Mouse (Mus musculus) cerebral cortex, adult 2 months (tissue): ENCODE measurements around the gene Fam193a.

Source experiments
- WGBS: fragments of 180-500 bp; shearing (Covaris S2); methylation state at CpG from one replicate; pipeline ENCODE4 v1.1.7; 2018; 5-methylcytosine and 5-hydroxymethylcytosine counted together

Fam193a gene

DNA sequence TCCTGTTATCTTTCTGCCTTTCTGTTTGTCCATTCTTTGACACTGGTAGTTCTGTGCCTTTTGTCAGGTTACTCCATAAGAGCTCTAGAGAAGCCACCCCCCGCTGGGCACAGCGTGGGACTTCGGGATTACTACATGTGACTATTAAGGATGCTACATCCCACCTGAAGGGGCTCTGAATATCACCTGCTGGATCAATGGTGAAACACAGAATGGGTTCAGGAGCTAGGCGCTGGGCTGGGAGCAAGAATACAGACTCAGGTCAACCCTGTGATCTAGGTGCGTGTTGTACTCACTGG lies 156.7 kb downstream of the Fam193a start:
- WGBS: 67% methylated on average over 5 of the region's 5 CpGs

DNA sequence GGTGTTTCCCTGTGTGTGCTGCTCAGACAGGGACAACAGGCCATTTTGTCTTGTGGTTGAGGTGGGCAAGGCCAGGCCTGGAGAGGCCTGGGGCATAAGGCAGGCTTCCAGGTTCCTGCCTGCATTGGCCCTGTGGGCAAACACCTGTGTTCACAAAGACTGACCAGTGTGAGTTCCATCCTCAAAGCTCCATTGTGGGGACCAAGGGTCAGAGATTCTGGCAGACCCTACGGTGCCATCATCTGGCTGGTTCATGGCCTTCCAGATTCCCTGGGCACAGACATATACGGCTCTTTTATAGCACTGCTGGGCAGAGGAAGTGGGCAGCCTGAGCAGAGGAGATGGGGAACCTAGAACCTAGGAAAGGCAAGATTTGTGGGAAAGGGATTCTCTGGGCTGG lies 157.6 kb downstream of the Fam193a start:
- WGBS: 70% methylated on average over 2 of the region's 2 CpGs

DNA sequence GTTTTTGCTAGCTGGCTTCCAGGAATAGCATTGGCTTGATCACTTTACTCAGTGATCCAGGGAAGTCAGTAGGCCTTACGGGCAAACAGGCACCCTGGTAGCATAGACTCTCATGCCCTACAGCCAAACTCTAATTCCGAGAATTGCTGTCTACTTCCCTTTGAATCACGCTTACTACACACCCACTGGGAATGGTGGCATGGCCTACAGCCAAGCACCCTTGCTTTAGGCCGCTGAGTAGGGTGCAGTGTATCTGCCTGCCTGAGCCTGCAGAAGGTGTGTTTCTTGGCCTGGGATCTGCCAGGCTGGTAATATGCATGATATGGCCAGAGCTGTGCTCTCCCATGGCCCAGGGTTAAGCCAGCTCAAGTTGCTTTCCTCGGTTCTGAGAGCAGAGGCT lies 159.0 kb downstream of the Fam193a start:
- 61% methylated on average over 5 of the region's 5 CpGs for WGBS

DNA sequence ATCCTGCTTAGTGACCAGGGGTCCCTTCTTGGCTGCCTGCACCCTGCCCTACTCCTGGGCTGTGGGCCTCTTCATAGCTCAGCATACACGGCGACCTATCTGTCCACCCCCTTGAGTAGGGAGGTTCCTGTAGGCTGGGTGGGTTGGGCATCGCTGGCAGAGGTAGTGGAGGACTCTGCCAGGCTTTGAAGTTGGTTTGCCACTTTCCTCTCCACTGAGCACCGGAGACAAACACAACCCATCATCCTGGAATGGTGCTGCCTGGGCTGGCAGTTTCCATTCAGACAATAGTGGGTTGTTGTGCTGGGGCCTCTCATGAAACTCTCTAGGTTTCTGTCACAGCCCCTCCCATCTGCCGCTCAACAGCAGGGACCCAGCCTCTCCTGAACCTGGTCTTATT lies 160.4 kb downstream of the Fam193a start:
- WGBS: 65% methylated on average over 5 of the region's 5 CpGs

DNA sequence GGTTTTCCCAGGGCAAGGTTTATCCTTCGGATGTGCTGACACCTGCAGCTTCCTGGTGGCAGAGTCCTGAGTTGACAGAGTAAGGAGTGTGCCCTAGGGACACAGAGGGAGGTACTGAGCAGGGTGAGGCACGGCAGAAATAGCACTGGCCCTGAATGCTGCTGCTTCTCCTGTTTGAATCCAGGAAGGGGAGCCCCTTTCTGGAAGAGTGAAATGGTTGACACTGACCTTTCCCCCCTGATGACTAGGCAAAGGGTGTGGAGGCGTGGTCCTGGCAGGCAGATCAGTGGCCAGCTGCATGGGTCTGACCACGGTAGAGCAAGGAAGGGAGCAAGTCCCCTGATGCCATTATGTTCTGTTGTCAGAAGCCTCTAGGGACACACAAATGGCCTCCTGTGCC lies 161.0 kb downstream of the Fam193a start:
- 69% methylated on average over 4 of the region's 4 CpGs for WGBS

DNA sequence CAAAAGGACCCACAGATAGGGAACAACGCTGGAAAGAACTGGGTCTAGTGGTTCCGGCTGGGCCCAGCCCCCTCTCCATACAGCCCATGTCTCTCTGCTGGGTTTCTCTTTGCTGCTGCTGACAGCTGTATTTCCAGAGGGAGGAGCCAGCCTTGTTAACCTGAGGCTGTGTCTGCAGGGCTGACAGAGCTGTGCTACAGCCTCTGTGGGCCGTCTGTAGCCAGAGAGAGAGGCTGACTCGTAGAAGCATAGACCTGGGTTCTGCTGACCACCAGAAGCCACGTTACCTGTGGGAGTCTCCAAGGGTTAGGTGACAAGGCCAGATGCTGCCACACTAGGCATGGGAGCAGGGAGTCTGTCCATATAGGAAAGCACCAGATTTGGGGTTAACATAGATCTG lies 163.3 kb downstream of the Fam193a start:
- 90% methylated on average over 5 of the region's 5 CpGs for WGBS

DNA sequence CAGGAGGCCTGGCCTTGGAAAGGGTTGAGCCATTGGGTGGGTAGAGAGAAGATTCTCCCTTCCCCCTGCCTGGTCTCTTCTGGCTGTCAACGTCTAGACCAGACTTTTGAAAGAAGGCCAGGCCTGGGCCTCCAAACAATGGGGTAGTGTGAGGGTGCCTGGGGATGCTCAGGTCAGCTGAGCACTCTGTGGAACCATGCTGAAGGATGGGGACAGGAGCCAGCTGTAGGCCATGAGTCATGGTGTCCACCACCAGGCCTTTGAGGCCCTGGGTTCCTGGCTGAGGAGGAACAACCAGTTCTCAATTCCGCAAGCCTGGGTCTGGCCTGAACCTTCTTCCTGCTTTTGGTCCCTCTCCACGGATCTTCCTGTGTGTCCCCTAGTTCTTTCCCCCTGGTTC lies 164.1 kb downstream of the Fam193a start:
- 75% methylated on average over 3 of the region's 3 CpGs for WGBS

DNA sequence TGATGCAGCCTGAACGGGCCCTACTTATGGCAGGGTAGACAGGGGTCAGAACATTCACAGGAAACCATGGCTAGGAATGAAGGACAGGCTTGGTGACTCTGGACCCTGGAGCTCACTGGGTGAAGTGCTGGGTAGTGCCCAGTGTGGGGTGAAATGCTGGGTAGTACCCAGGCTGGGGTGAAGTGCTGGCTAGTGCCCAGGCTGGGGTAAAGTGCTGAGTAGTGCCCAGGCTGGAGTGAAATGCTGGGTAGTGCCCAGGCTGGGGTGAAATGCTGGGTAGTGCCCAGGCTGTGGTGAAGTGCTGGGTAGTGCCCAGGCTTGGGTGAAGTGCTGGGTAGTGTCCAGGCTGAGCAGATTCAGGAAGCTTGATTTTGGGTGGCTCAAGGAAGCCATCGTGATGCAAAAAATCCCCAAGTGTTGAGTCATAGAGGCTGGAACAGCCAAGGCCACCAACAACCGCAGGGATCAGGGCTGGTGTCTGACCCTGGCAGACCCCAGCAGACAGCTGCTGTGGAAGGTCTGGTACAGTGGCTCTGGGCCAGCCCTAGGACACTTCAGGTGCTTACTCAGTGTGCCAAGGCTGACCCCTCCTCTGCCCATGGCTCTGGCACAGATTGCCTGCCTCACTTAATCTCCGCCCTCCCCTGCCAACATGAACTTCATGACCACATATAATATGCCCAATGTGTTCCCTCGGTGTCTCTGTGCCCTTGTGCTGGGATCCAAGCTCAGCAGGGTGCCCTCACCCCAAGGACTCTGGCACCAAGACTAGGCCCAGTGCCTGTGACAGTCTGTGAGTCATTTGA lies 165.2 kb downstream of the Fam193a start:
- WGBS: 72% methylated on average over 5 of the region's 5 CpGs

DNA sequence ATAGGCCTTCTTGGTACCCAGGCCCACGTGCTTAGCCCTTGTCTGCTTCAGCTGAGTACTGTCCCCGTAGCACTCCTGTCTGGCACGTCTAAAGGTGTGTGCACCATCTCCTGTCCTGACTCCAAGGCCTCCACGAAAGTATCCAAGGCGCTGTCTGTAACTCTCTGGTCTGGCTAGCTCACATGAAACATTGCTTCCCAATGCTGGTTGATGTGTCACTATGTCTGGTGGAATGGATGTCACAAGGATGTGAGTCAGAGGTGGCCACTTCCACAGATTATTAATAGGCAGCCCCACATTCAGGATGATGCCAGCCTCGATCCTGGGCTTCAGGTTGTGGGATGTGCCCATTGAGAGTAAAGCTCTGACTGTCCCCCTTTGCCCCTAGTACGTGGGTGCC lies 166.1 kb downstream of the Fam193a start:
- 88% methylated on average over 7 of the region's 7 CpGs for WGBS
